Mouse (Mus musculus) heart, postnatal 0 days (tissue): ENCODE measurements around the gene Ston1.

Source experiments
- CTCF ChIP-seq: IDR thresholded peaks from 2 replicates; pipeline ENCODE4 v1.5.1; 2016; ENCODE audit warnings: antibody characterized with exemption, control low read depth, low read depth
- EP300 ChIP-seq: IDR thresholded peaks from 2 replicates; pipeline ENCODE4 v1.6.1; 2016; ENCODE audit warnings: antibody characterized with exemption, low read depth

DNA sequence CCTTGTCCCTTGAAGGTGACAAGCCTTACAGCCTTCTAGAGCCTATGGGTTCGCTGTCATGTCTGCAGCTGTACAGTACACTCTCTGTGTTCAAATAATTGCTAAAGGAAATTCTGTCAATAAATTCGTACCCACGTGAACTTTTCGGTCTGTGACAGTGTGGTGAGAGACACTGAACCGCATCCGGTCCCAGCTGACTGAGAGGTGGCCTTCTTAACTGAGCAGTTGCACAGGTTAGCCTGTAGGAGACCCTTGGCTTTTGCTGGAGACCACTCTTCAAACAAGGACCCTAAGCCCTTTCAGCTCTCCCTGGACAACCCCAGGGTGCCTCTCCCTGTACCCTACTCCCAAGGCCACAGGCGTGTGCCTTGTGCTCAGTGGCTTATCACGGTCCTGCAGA, 9.3 kb upstream of the Ston1 start:
- TF ChIP-seq CTCF: no peak
- no peak for TF ChIP-seq EP300
